Mouse (Mus musculus) gastrocnemius, postnatal 14 days (tissue): Measurements from ENCODE around the gene Sec24b. TPM values are rescaled to one million over a fixed set of nuclear protein-coding genes. Genes with fewer than 3 reads are reported as not detected.

ENCODE experiments used
- DNase-seq: peaks from one replicate; pipeline ENCODE4 v3.0.0; 2021; ENCODE audit warnings: mixed read lengths
- intact Hi-C: fragments of 180-260 bp; cut with DNase I; formaldehyde crosslinking; loops from one replicate; pipeline ENCODE4 v1.15.1; 2025; ENCODE audit warnings: low total_unique reads
- total RNA-seq, 2 experiments: library from RNA; stranded (reverse); gene quantifications; 2 replicates each; pipeline ENCODE4 v1.2.3; 2021

The Sec24b gene
- total RNA-seq, 2 experiments from 2014 or later = 20.8 to 21.8 TPM

DNA sequence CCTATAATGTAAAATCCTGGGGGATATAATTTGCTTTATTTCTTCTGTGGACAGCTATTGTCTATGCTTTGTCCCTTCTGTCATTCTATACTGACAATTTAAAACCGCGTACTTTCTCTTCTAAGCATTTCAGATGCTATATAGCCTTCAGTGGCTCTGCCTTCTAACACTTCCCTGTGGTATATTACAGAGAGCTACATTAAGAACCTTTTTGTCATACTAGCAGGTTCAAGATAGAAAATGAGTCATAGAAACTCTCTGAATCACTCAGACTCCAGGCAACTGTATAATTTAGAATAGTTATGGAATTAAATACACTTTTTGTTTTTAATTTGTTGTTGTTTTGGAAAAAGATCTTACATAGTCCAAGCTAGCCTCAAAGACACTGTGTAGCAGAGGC, 120.6 kb downstream of the Sec24b start:
- intact Hi-C loops = no loop called here
- DNase-seq = no peak

DNA sequence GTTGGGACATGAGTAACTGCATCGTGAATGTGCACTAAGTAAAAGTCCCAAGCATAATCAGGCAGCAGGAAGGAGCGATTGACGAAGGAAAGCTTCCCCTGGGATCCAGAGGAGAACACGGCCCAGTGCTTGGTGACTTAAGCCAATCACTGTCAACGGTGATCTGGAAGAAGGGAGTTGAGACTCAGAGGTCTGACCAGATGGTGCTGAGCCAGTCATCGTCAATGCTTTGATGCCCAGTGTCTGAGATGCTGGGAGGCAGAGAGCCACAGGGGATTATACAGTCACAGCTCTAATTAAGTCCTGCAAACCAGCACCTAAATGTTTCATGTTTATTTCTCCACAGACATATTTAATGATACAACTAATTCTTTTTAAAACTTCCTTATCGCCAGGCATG, 122.3 kb downstream of the Sec24b start:
- intact Hi-C loops = no loop called here
- no peak for DNase-seq

DNA sequence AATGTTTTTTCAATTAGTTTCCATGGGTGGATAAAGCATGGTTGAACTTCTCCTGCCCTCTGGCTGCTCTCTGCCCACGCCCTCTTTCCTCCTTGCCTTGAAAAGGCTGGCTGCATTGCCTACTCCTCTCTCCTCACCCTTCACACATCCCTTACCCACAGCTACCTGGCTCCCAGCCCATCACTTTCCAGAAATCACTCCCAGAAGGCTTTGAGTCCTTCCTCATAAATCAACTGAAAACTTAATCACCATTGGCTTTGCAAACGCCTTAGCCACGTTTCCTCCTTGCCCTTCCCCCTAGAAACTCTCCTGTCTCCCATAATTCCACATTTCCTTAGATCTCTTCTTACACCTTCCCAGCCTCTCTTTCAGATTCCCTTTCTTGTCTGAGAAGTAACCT, 123.5 kb downstream of the Sec24b start:
- intact Hi-C loops = no loop called here
- no peak for DNase-seq

DNA sequence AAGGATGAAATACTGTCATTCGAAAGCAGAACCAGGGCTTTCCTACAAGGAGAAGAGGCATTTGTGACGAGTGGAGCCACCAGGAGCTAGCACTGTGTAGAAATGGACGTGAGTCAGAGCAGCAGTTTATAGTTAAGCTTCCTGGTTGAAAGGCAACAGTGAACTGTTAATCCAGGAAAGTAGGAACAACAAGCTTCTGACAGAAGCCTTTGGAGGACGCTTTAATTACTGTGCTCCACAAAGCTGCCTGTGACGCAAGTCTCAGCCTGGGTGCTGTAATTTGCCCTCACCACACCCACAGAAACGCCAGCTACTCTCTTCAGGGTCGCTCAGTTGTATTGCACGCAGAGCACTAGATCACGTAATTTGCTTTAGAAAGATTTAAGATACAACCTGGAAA, 124.8 kb downstream of the Sec24b start:
- intact Hi-C loops = no loop called here
- DNase-seq = no peak

Other genes starting within 250 kb of the Sec24b start
- gene Rrh, start 239.0 kb downstream of the Sec24b start, total RNA-seq = not detected
- 10 to 100 TPM; 16.0 to 26.7 TPM for gene Gar1, start 230.2 kb downstream of the Sec24b start, total RNA-seq
- not detected for gene Cfi, start 225.7 kb downstream of the Sec24b start, total RNA-seq
- 10 to 100 TPM; 28.2 to 39.8 TPM for gene Pla2g12a, start 182.9 kb downstream of the Sec24b start, total RNA-seq
- gene Casp6, start 160.1 kb downstream of the Sec24b start, total RNA-seq = 1 to 10 TPM; 5.2 to 5.7 TPM
- gene Mcub, start 91.3 kb downstream of the Sec24b start, total RNA-seq = 1 to 10 TPM in 1 of 2 experiments, under 1 TPM in 1; 0.98 to 1.4 TPM
- gene Col25a1, start 69.9 kb upstream of the Sec24b start, total RNA-seq = under 1 TPM; 0.53 to 0.91 TPM